8 mouse cellular contexts compared by ENCODE assay signal in the genomic region with DNA sequence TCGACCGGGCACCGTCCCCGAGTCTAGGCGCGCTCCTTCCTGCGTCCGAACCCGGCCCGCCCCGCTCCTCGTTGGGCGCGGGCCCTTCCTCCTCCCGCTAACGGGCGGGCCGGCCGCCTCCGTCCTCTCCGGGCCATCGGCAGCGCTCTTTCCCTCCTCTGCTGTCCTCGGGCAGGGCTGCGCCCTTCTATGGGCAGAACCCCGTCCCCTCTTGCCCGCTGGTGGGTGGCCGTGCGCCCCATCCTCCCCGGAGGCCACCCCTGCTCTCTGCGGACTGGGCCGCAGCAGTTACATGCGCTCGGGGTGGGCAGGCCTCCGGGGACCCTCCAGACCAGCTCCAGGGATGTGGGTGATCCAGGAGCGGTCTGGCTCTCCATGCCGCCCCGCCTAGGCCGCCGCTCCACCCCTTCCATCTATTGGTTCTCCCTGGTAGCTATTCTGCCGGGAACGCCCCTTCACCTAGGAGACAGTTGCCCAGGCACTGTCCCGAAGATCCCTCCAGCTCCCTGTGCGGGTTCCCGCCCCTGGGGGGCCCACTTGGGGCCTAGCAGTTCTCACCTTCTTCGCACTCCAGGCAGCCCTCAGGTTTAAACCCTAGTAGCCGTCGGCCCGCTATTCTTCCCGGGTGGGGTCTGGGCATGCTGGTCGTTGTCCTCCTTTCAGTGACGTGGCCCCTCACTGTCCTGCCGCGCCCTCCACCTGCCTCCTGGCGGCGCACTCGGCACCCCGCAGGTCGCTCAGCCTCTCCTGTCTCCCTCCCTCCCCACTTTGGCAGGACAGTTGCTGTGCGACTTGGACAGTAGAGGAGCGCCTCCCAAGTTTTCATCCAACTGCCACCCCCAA. TPM values are rescaled to one million over a fixed set of nuclear protein-coding genes. Genes with fewer than 3 reads are reported as not detected.
A peak's percentile ranks its signal among the peaks of the same experiment; 100 is the strongest.
DNase-seq lines count a peak whose midpoint lies in the region; ATAC-seq and TF ChIP-seq lines count a peak whose summit lies in the region.

No protein-coding gene starts in this region.

- TF ChIP-seq POLR2A in bone marrow, adult 2 months (IDR thresholded peaks at IDR 0.05; ENCODE audit: borderline replicate concordance, control insufficient read depth, low read depth, low read length) = peak; percentile 68; the same call in 1 of the 2 replicates
- TF ChIP-seq POLR2A in spleen, adult 2 months (IDR thresholded peaks at IDR 0.05; ENCODE audit: low read depth, low read length) = no peak

- H3K4me1 ChIP-seq in bone marrow, adult 2 months (ENCODE audit: control insufficient read depth, insufficient read depth, low read length) = peaks cover 3% of the 10 kb centered on the region; the same call in 1 of the 2 replicates
- peaks cover 11% of the 10 kb centered on the region for H3K4me1 ChIP-seq in embryonic facial prominence, embryonic 14.5 days (ENCODE audit: control insufficient read depth, insufficient read depth, low read length)
- peaks cover 18% of the 10 kb centered on the region for H3K4me1 ChIP-seq in limb, embryonic 13.5 days
- H3K4me1 ChIP-seq in midbrain, embryonic 15.5 days = peaks cover 21% of the 10 kb centered on the region
- H3K4me1 ChIP-seq in spleen, adult 2 months (ENCODE audit: control insufficient read depth, insufficient read depth, insufficient read length) = peaks cover 10% of the 10 kb centered on the region

- 2% methylated on average over 61 of the region's 61 CpGs for WGBS in bone marrow, adult 2 months
- under 1% methylated on average over 33 of the region's 61 CpGs for WGBS in embryonic facial prominence, embryonic 14.5 days
- under 1% methylated on average over 58 of the region's 61 CpGs for WGBS in limb, embryonic 13.5 days
- under 1% methylated on average over 59 of the region's 61 CpGs for WGBS in midbrain, embryonic 15.5 days
- 1% methylated on average over 58 of the region's 61 CpGs for WGBS in spleen, adult 2 months

- ATAC-seq in embryonic facial prominence, embryonic 14.5 days (ENCODE audit: low read depth) = peak; percentile 93
- ATAC-seq in limb, embryonic 13.5 days (ENCODE audit: low FRiP score, low read depth) = peak; percentile 81
- peak; percentile 85 for ATAC-seq in midbrain, embryonic 15.5 days (replicated peaks)

- peak; percentile 91 for DNase-seq in A20 (ENCODE audit: low read depth, low spot score)
- DNase-seq in embryonic facial prominence, embryonic 14.5 days (ENCODE audit: low spot score) = peak; percentile 95
- DNase-seq in heart, adult 8-10 months (ENCODE audit: low spot score) = peak; percentile 64
- peak; percentile 88 for DNase-seq in kidney, adult 9 months
- peak in 1 of 2 experiments; percentile 39 for DNase-seq in spleen, adult 2 months (ENCODE audit: low read depth in 1 of 2, low spot score in 2 of 2)

- H3K4me2 ChIP-seq in embryonic facial prominence, embryonic 14.5 days (ENCODE audit: low read depth, low read length) = peak overlapping the region; percentile 83
- peak overlapping the region; percentile 96 for H3K4me2 ChIP-seq in limb, embryonic 13.5 days (replicated peaks)
- peak overlapping the region; percentile 97 for H3K4me2 ChIP-seq in midbrain, embryonic 15.5 days

- peaks cover 36% of the 10 kb centered on the region for H3K36me3 ChIP-seq in embryonic facial prominence, embryonic 14.5 days (ENCODE audit: control insufficient read depth, insufficient read depth, low read length)
- peaks cover 36% of the 10 kb centered on the region for H3K36me3 ChIP-seq in limb, embryonic 13.5 days
- peaks cover 26% of the 10 kb centered on the region; the same call in 1 of the 2 replicates for H3K36me3 ChIP-seq in midbrain, embryonic 15.5 days (replicated peaks)
- peaks cover 20% of the 10 kb centered on the region for H3K36me3 ChIP-seq in spleen, adult 2 months (ENCODE audit: control insufficient read depth, insufficient read depth, low read length)

- peak overlapping the region; percentile 94 for H3K27ac ChIP-seq in bone marrow, adult 2 months (ENCODE audit: control insufficient read depth, insufficient read depth, low read depth, low read length, poor library complexity)
- H3K27ac ChIP-seq in embryonic facial prominence, embryonic 14.5 days (replicated peaks; ENCODE audit: low read depth, low read length) = peak overlapping the region; percentile 89
- peak overlapping the region; percentile 90 for H3K27ac ChIP-seq in limb, embryonic 13.5 days
- peak overlapping the region; percentile 84 for H3K27ac ChIP-seq in midbrain, embryonic 15.5 days
- H3K27ac ChIP-seq in spleen, adult 2 months (ENCODE audit: insufficient read depth, low read length) = peak overlapping the region; percentile 64

- peak overlapping the region; percentile 96 for H3K4me3 ChIP-seq in bone marrow, adult 2 months (replicated peaks; ENCODE audit: control insufficient read depth, low read depth, low read length)
- H3K4me3 ChIP-seq in embryonic facial prominence, embryonic 14.5 days (ENCODE audit: low read depth, low read length) = peak overlapping the region; percentile 91
- H3K4me3 ChIP-seq in limb, embryonic 13.5 days = peak overlapping the region; percentile 100
- peak overlapping the region; percentile 81 for H3K4me3 ChIP-seq in midbrain, embryonic 15.5 days
- H3K4me3 ChIP-seq in spleen, adult 2 months (ENCODE audit: extremely low read depth, insufficient read depth, insufficient read length) = peak overlapping the region; percentile 99

- H3K27me3 ChIP-seq in embryonic facial prominence, embryonic 14.5 days (replicated peaks; ENCODE audit: control insufficient read depth, insufficient read depth, low read length) = no peaks in the 10 kb centered on the region
- H3K27me3 ChIP-seq in limb, embryonic 13.5 days = no peaks in the 10 kb centered on the region
- H3K27me3 ChIP-seq in midbrain, embryonic 15.5 days (replicated peaks) = no peaks in the 10 kb centered on the region
- H3K27me3 ChIP-seq in spleen, adult 2 months (ENCODE audit: control insufficient read depth, insufficient read depth, low read length) = no peaks in the 10 kb centered on the region

- peak overlapping the region; percentile 90 for H3K9ac ChIP-seq in embryonic facial prominence, embryonic 14.5 days (ENCODE audit: low read depth, low read length)
- peak overlapping the region; percentile 93 for H3K9ac ChIP-seq in limb, embryonic 13.5 days
- H3K9ac ChIP-seq in midbrain, embryonic 15.5 days = peak overlapping the region; percentile 87

- TF ChIP-seq CTCF in bone marrow, adult 2 months (IDR thresholded peaks at IDR 0.05; ENCODE audit: control insufficient read depth, insufficient read depth, low read length) = peak; percentile 27; the same call in 1 of the 2 replicates
- peak; percentile 8; the same call in 1 of the 2 replicates for TF ChIP-seq CTCF in spleen, adult 2 months (IDR thresholded peaks at IDR 0.05; ENCODE audit: extremely low read depth, insufficient read depth, insufficient read length, insufficient replicate concordance)

- no peaks in the 10 kb centered on the region for H3K9me3 ChIP-seq in embryonic facial prominence, embryonic 14.5 days (ENCODE audit: control insufficient read depth, low read length)
- H3K9me3 ChIP-seq in limb, embryonic 13.5 days = no peaks in the 10 kb centered on the region
- no peaks in the 10 kb centered on the region for H3K9me3 ChIP-seq in midbrain, embryonic 15.5 days

RNA-seq across cellular contexts. Expression of gene Odf2, which starts 1.2 kb away (rescaled TPM):
- 55.1 and 78.8 TPM in 2 replicates for polyA plus RNA-seq in bone marrow, adult 2 months (2011; ENCODE audit: insufficient read depth, insufficient read length, low replicate concordance, missing spikeins)
- 35.6 and 42.4 TPM in 2 replicates for polyA plus RNA-seq in embryonic facial prominence, embryonic 14.5 days (2014; fragmentation: Nextera tagmentation; extraction: Ambion mirVana)
- total RNA-seq in heart, adult 8-10 months (2022) = 10 to 100 TPM; 17.0 to 28.1 (median 19.8) TPM
- 64.4 and 68.9 TPM in 2 replicates for polyA plus RNA-seq in limb, embryonic 13.5 days (2015; fragmentation: Nextera tagmentation; extraction: Ambion mirVana)
- polyA plus RNA-seq in midbrain, embryonic 15.5 days (2015; fragmentation: Nextera tagmentation; extraction: Ambion mirVana) = 67.3 and 75.9 TPM in 2 replicates
- 26.3 and 28.2 TPM in 2 replicates for polyA plus RNA-seq in spleen, adult 2 months (2012; rRNA removed)

RNA-seq across cellular contexts. Expression of gene Cercam, which starts 21.2 kb away (rescaled TPM):
- 8.8 and 12.9 TPM in 2 replicates for polyA plus RNA-seq in bone marrow, adult 2 months (2011; ENCODE audit: insufficient read depth, insufficient read length, low replicate concordance, missing spikeins)
- 29.2 and 32.8 TPM in 2 replicates for polyA plus RNA-seq in embryonic facial prominence, embryonic 14.5 days (2014; fragmentation: Nextera tagmentation; extraction: Ambion mirVana)
- total RNA-seq in heart, adult 8-10 months (2022) = 1 to 10 TPM; 2.7 to 3.6 (median 3.1) TPM
- 28.8 and 33.4 TPM in 2 replicates for polyA plus RNA-seq in limb, embryonic 13.5 days (2015; fragmentation: Nextera tagmentation; extraction: Ambion mirVana)
- 18.1 and 19.0 TPM in 2 replicates for polyA plus RNA-seq in midbrain, embryonic 15.5 days (2015; fragmentation: Nextera tagmentation; extraction: Ambion mirVana)
- polyA plus RNA-seq in spleen, adult 2 months (2012; rRNA removed) = 8.4 and 11.7 TPM in 2 replicates

RNA-seq across cellular contexts. Expression of gene Gle1, which starts 45.0 kb away (rescaled TPM):
- 14.8 and 16.6 TPM in 2 replicates for polyA plus RNA-seq in bone marrow, adult 2 months (2011; ENCODE audit: insufficient read depth, insufficient read length, low replicate concordance, missing spikeins)
- polyA plus RNA-seq in embryonic facial prominence, embryonic 14.5 days (2014; fragmentation: Nextera tagmentation; extraction: Ambion mirVana) = 44.1 and 54.0 TPM in 2 replicates
- total RNA-seq in heart, adult 8-10 months (2022) = 10 to 100 TPM; 21.4 to 26.2 (median 24.5) TPM
- 74.2 and 75.1 TPM in 2 replicates for polyA plus RNA-seq in limb, embryonic 13.5 days (2015; fragmentation: Nextera tagmentation; extraction: Ambion mirVana)
- 75.1 and 78.0 TPM in 2 replicates for polyA plus RNA-seq in midbrain, embryonic 15.5 days (2015; fragmentation: Nextera tagmentation; extraction: Ambion mirVana)
- polyA plus RNA-seq in spleen, adult 2 months (2012; rRNA removed) = 14.5 and 16.4 TPM in 2 replicates
